Comparison of ENCODE assay signal across 16 mouse cellular contexts in the genomic region with DNA sequence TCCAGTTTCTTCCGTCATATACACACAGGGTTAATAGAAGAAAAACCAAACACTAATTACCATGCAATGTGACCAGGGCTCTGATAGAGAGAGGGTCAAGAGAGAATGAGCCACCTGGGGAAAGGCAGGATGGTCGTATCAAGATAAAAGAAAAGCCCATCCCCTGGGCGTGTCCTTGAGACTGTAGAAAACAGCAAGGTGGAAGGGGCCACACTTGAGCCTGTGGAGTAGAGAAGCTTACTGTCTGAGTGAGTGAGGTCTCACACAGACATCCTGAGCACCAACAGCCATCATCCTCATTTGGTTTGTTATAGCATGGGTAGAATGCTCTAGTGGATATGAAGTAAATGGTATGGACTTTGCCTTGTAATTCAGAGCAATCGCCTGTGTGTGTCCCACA.
"Had no signal": no experiment of that assay in that cellular context is flagged by ENCODE, and none has a peak within 500 bp of the region (broad histone marks: within the 10 kb centered on the region; RNA-seq: fewer than 3 reads in every experiment).

No protein-coding gene starts in this region.

- H3K4me3 ChIP-seq: neural tube, embryonic 13.5 days; neural tube, embryonic 15.5 days; stomach, embryonic 15.5 days had no signal

- H3K9ac ChIP-seq: neural tube, embryonic 13.5 days; neural tube, embryonic 15.5 days; stomach, embryonic 15.5 days had no signal

- H3K4me2 ChIP-seq: neural tube, embryonic 13.5 days; neural tube, embryonic 15.5 days; stomach, embryonic 15.5 days had no signal

- H3K27ac ChIP-seq: neural tube, embryonic 13.5 days; neural tube, embryonic 15.5 days; stomach, embryonic 15.5 days; stomach, postnatal 0 days had no signal

- DNase-seq: retina, postnatal 1 day; right cerebral cortex, adult 18-20 months; right cerebral cortex, postnatal 14 days; right cerebral cortex, postnatal 25 days; right cerebral cortex, postnatal 4 days; spleen, adult 18-20 months; thymus, adult 18-20 months; thymus, adult 2 months; thymus, postnatal 14 days; thymus, postnatal 25 days; thymus, postnatal 36 days; thymus, postnatal 4 days had no signal

- H3K36me3 ChIP-seq: neural tube, embryonic 13.5 days; neural tube, embryonic 15.5 days; stomach, embryonic 15.5 days had no signal

- H3K9me3 ChIP-seq: neural tube, embryonic 13.5 days; neural tube, embryonic 15.5 days; stomach, embryonic 15.5 days had no signal
